In the genomic region with DNA sequence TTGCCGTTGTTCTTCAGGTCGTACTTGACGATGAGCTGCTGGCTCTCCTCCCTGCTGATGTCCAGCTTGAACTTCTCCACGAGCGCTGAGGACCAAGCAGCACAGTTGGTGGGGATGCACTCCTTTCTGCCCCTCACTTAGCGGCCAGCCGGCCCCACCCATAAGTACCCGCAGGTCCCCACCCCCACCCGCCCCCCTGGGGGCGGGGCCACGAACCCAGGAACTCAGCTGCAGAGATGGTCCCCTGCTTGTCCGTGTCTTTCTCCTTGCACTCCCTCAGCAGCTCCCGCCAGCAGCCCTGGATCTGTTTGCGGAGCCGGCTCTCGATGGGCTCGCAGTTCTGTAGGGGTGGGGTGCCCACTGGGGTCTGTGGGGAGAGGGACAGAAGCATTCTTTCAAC, we compare ENCODE assay signal across 11 mouse cellular contexts.
A peak's percentile ranks its signal among the peaks of the same experiment; 100 is the strongest.
DNase-seq lines count a peak whose midpoint lies in the region; ATAC-seq and TF ChIP-seq lines count a peak whose summit lies in the region.
"Had no signal": no experiment of that assay in that cellular context is flagged by ENCODE, and none has a peak within 500 bp of the region (broad histone marks: within the 10 kb centered on the region; RNA-seq: fewer than 3 reads in every experiment).

No protein-coding gene starts in this region.

- TF ChIP-seq POLR2A in limb, embryonic 14.5 days (IDR thresholded peaks at IDR 0.05; ENCODE audit: borderline replicate concordance, extremely low read depth, insufficient read depth, insufficient read length), result no peak

- no peaks in the 10 kb centered on the region for H3K9me3 ChIP-seq in hindbrain, embryonic 10.5 days
- H3K9me3 ChIP-seq in hindbrain, embryonic 16.5 days (ENCODE audit: control insufficient read depth, low read length), result no peaks in the 10 kb centered on the region
- no peaks in the 10 kb centered on the region for H3K9me3 ChIP-seq in midbrain, embryonic 10.5 days (replicated peaks)
- H3K9me3 ChIP-seq in midbrain, embryonic 15.5 days, result no peaks in the 10 kb centered on the region
- no peaks in the 10 kb centered on the region for H3K9me3 ChIP-seq in embryonic facial prominence, embryonic 10.5 days
- no peaks in the 10 kb centered on the region for H3K9me3 ChIP-seq in limb, embryonic 14.5 days (ENCODE audit: control insufficient read depth, low read length)

- no peak overlapping the region for H3K9ac ChIP-seq in hindbrain, embryonic 16.5 days (ENCODE audit: low read depth, low read length)
- H3K9ac ChIP-seq in midbrain, embryonic 15.5 days, result no peak overlapping the region
- H3K9ac ChIP-seq in limb, embryonic 14.5 days (ENCODE audit: low read depth, low read length, severe bottlenecking), result no peak overlapping the region

- H3K4me1 ChIP-seq in hindbrain, embryonic 10.5 days (replicated peaks), result peaks cover 21% of the 10 kb centered on the region
- peaks cover 4% of the 10 kb centered on the region; the same call in 1 of the 2 replicates for H3K4me1 ChIP-seq in hindbrain, embryonic 16.5 days (ENCODE audit: control insufficient read depth, insufficient read depth, low read depth, low read length)
- H3K4me1 ChIP-seq in midbrain, embryonic 10.5 days, result peaks cover 19% of the 10 kb centered on the region
- H3K4me1 ChIP-seq in midbrain, embryonic 15.5 days, result no peaks in the 10 kb centered on the region
- peaks cover 17% of the 10 kb centered on the region for H3K4me1 ChIP-seq in embryonic facial prominence, embryonic 10.5 days
- no peaks in the 10 kb centered on the region for H3K4me1 ChIP-seq in limb, embryonic 14.5 days (ENCODE audit: control insufficient read depth, insufficient read depth, low read length)

- WGBS in hindbrain, embryonic 10.5 days, result 7% methylated on average over 17 of the region's 17 CpGs
- WGBS in hindbrain, embryonic 16.5 days, result 19% methylated on average over 17 of the region's 17 CpGs
- WGBS in midbrain, embryonic 10.5 days, result 10% methylated on average over 17 of the region's 17 CpGs
- WGBS in midbrain, embryonic 15.5 days, result 9% methylated on average over 17 of the region's 17 CpGs
- 13% methylated on average over 17 of the region's 17 CpGs for whole genome bisulfite sequencing in embryonic facial prominence, embryonic 10.5 days
- WGBS in limb, embryonic 14.5 days, result 4% methylated on average over 10 of the region's 17 CpGs

- H3K36me3 ChIP-seq in hindbrain, embryonic 10.5 days, result no peaks in the 10 kb centered on the region
- H3K36me3 ChIP-seq in hindbrain, embryonic 16.5 days (ENCODE audit: control insufficient read depth, insufficient read depth, low read length), result no peaks in the 10 kb centered on the region
- H3K36me3 ChIP-seq in midbrain, embryonic 10.5 days, result no peaks in the 10 kb centered on the region
- no peaks in the 10 kb centered on the region for H3K36me3 ChIP-seq in midbrain, embryonic 15.5 days (replicated peaks)
- no peaks in the 10 kb centered on the region for H3K36me3 ChIP-seq in embryonic facial prominence, embryonic 10.5 days (replicated peaks)
- no peaks in the 10 kb centered on the region for H3K36me3 ChIP-seq in limb, embryonic 14.5 days (ENCODE audit: control insufficient read depth, insufficient read depth, low read length)

- intact Hi-C loops in left cerebral cortex, postnatal 14 days (cut with DNase I), result no loop called here

- DNase-seq in hindbrain, embryonic 10.5 days (ENCODE audit: low spot score), result peak; percentile 22
- DNase-seq in midbrain, embryonic 10.5 days (ENCODE audit: low spot score), result no peak
- peak; percentile 23 for DNase-seq in embryonic facial prominence, embryonic 10.5 days (ENCODE audit: low spot score)
- no peak for DNase-seq in limb, embryonic 14.5 days (ENCODE audit: low spot score)
- DNase-seq in layer of hippocampus, adult 2 months (ENCODE audit: low spot score in 2 of 2), result no peak
- no peak for DNase-seq in left cerebral cortex, postnatal 14 days (ENCODE audit: low spot score in 2 of 2)
- DNase-seq: gastrocnemius, postnatal 10 days; layer of hippocampus, adult 9-11 months had no signal

- H3K27ac ChIP-seq in hindbrain, embryonic 10.5 days, result peak overlapping the region; percentile 50; the same call in 1 of the 2 replicates
- no peak overlapping the region for H3K27ac ChIP-seq in hindbrain, embryonic 16.5 days (ENCODE audit: low read depth, low read length)
- H3K27ac ChIP-seq in midbrain, embryonic 10.5 days (replicated peaks), result no peak overlapping the region
- no peak overlapping the region for H3K27ac ChIP-seq in midbrain, embryonic 15.5 days
- H3K27ac ChIP-seq in embryonic facial prominence, embryonic 10.5 days (replicated peaks), result no peak overlapping the region
- H3K27ac ChIP-seq in limb, embryonic 14.5 days (replicated peaks; ENCODE audit: low read depth, low read length), result no peak overlapping the region
- H3K27ac ChIP-seq in layer of hippocampus, adult 2 months, result no peak overlapping the region

- H3K4me3 ChIP-seq in hindbrain, embryonic 10.5 days, result peak overlapping the region; percentile 32
- H3K4me3 ChIP-seq in hindbrain, embryonic 16.5 days (ENCODE audit: low read length), result no peak overlapping the region
- H3K4me3 ChIP-seq in midbrain, embryonic 10.5 days, result peak overlapping the region; percentile 38
- H3K4me3 ChIP-seq in midbrain, embryonic 15.5 days, result no peak overlapping the region
- peak overlapping the region; percentile 35 for H3K4me3 ChIP-seq in embryonic facial prominence, embryonic 10.5 days
- H3K4me3 ChIP-seq in limb, embryonic 14.5 days (replicated peaks; ENCODE audit: low read length), result no peak overlapping the region
- H3K4me3 ChIP-seq in layer of hippocampus, adult 2 months, result no peak overlapping the region
- H3K4me3 ChIP-seq: myocyte had no signal

- H3K4me2 ChIP-seq in hindbrain, embryonic 16.5 days (ENCODE audit: low read length), result no peak overlapping the region
- no peak overlapping the region for H3K4me2 ChIP-seq in midbrain, embryonic 15.5 days
- 0 out of 2 replicates have a peak overlapping the region, but pooled peaks have one; percentile 2 for H3K4me2 ChIP-seq in limb, embryonic 14.5 days (replicated peaks; ENCODE audit: low read depth, low read length, severe bottlenecking)

- TF ChIP-seq CTCF in layer of hippocampus, adult 2 months (conservative IDR thresholded peaks at IDR 0.05), result no peak

- peaks cover 32% of the 10 kb centered on the region for H3K27me3 ChIP-seq in hindbrain, embryonic 10.5 days (ENCODE audit: insufficient read depth, poor library complexity, severe bottlenecking)
- peaks cover 2% of the 10 kb centered on the region; the same call in 1 of the 2 replicates for H3K27me3 ChIP-seq in hindbrain, embryonic 16.5 days (replicated peaks; ENCODE audit: control insufficient read depth, insufficient read depth, low read length)
- peaks cover 43% of the 10 kb centered on the region for H3K27me3 ChIP-seq in midbrain, embryonic 10.5 days (ENCODE audit: low read depth, poor library complexity, severe bottlenecking)
- no peaks in the 10 kb centered on the region for H3K27me3 ChIP-seq in midbrain, embryonic 15.5 days (replicated peaks)
- H3K27me3 ChIP-seq in embryonic facial prominence, embryonic 10.5 days (replicated peaks; ENCODE audit: low read depth, poor library complexity, severe bottlenecking), result peaks cover 25% of the 10 kb centered on the region
- H3K27me3 ChIP-seq in limb, embryonic 14.5 days (ENCODE audit: control insufficient read depth, insufficient read depth, low read length), result no peaks in the 10 kb centered on the region

- ATAC-seq in hindbrain, embryonic 16.5 days, result no peak
- ATAC-seq in midbrain, embryonic 15.5 days (replicated peaks), result no peak
- no peak for ATAC-seq in limb, embryonic 14.5 days (ENCODE audit: low FRiP score, low read depth)

Comparison
In these comparisons a context has a peak if more than half of its experiments do, and no peak if none do; other contexts are left out.
1. H3K4me3 ChIP-seq: peak in hindbrain, embryonic 10.5 days (single experiment), midbrain, embryonic 10.5 days (single experiment) and embryonic facial prominence, embryonic 10.5 days (single experiment); none in hindbrain, embryonic 16.5 days (single experiment), midbrain, embryonic 15.5 days (single experiment), limb, embryonic 14.5 days (single experiment) and layer of hippocampus, adult 2 months (single experiment).
2. DNase-seq: peak in hindbrain, embryonic 10.5 days (single experiment) and embryonic facial prominence, embryonic 10.5 days (single experiment); none in midbrain, embryonic 10.5 days (single experiment), limb, embryonic 14.5 days (single experiment), layer of hippocampus, adult 2 months (0 of 2) and left cerebral cortex, postnatal 14 days (0 of 2).